Mouse (Mus musculus): ENCODE results near the gene Dcaf1.

Gene Dcaf1

GRCm38 (mm10) chr9:106821618-106822380 is at the start of gene Dcaf1:
TSS of gene Dcaf1 (plus strand) at chr9:106821874.
- DNase-seq (ENCODE audit: low spot score): peak; percentile 97

- no peak for DNase-seq (ENCODE audit: low spot score)
Observed at GRCm38 (mm10) chr9:106776116-106776515, 45.6 kb upstream of the Dcaf1 start.

DNA sequence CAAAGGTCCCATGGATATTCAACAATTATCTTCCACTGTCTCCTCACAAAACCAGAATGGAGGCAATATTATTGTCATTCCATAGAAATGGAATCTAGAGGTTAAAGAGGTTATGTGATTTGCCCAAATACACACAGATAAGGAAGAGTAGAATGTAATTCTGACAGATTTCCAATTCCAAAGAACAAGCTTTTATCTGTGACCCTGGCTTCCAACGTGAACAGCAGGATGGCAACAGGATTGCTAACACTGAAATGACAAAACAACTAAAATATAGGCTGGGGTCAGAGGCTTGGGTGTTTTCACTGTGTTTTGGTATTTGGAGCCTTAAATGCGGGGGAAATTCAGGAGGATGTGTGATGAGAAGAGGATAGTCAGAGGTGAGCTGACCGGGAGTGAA is 44.3 kb upstream of the Dcaf1 start:
- DNase-seq (ENCODE audit: low spot score): no peak

DNA sequence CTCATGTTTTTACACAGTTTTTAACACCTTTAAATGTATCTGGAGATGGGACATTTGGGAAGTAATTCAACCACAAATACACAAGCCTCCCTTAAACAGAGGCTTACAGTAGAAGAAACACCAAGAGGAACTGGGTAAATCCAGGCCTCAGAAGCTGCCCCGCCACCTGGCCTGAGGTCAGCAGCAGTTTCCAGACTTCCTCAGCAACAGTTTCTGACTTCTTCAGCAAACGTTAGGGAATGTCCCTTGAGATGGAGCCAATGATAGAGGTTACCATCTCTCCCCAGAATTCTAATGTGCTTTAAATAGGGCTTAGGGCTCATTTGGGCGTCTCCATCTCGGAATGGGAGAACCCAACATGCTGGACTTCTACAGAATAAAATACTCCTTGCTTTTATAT is 43.4 kb upstream of the Dcaf1 start:
- DNase-seq (ENCODE audit: low spot score): no peak

- DNase-seq (ENCODE audit: low spot score): no peak
Observed at GRCm38 (mm10) chr9:106780086-106780485, 41.6 kb upstream of the Dcaf1 start.

DNA sequence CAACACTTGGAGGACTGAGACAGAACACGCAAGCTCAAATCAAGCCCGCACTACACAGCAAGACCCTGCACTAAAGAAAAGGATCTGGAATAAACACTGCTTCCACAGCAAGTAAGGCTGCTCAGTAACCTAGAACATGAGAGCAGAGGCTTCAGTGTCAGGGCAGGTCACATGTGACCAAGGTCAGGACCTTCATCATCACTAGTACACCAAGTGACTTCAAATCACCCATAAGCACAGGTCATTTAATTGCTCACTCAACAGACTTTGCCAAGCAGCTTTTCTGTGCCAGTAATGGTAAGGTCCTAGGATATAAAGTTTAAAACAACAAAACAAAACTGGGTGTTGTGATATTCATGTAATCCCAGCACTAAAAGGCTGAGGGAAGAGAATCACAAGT is 38.1 kb upstream of the Dcaf1 start:
- DNase-seq (ENCODE audit: low spot score): no peak

GRCm38 (mm10) chr9:106785206-106785605 is 36.5 kb upstream of the Dcaf1 start:
- no peak for DNase-seq (ENCODE audit: low spot score)

GRCm38 (mm10) chr9:106787979-106788811 is 33.5 kb upstream of the Dcaf1 start:
- DNase-seq (ENCODE audit: low spot score): peak; percentile 39

- DNase-seq (ENCODE audit: low spot score): peak; percentile 89
Observed at GRCm38 (mm10) chr9:106788812-106789321, 32.8 kb upstream of the Dcaf1 start, which contains the start of gene Rad54l2. TSS of gene Rad54l2 (minus strand) at chr9:106789194.

DNA sequence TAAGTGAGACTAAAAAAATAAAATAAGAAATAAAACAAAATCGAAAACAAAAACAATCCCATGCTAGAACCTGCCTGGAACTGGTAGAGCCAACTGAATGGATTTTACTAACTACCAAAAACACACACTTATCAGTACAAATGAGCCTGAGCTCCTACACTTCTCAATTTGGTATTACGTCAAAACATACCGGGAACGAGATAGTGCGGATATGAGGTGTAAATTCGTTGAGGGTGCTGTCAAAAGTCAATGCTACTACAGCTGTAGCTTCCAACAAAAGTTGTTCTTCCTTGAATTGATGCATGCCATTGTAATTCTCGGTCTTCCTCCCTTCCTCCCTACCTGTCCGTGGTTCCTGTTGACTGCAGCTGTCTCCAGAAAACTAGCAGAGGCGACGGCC is 32.3 kb upstream of the Dcaf1 start:
- no peak for DNase-seq (ENCODE audit: low spot score)

GRCm38 (mm10) chr9:106790831-106791230 is 30.8 kb upstream of the Dcaf1 start:
- no peak for DNase-seq (ENCODE audit: low spot score)

DNA sequence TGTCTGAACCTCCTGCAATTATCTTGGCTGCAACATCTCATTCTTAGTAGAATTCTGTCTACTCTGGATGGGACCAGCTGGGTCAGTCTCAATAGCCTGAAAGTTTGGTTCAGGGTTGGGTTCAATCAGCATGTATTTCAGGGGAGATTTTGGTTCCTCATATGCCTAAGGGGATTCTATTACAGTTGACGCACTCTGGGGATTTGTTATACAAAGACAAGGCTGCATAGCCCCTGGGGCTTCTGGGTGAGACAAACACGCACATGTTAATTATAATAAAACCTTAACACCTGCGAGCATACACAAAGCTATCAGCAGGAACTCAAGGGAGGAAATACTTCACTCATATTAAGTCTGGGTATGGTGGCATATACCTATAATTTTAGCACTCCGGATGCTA is 15.2 kb upstream of the Dcaf1 start:
- no peak for DNase-seq (ENCODE audit: low spot score)

DNA sequence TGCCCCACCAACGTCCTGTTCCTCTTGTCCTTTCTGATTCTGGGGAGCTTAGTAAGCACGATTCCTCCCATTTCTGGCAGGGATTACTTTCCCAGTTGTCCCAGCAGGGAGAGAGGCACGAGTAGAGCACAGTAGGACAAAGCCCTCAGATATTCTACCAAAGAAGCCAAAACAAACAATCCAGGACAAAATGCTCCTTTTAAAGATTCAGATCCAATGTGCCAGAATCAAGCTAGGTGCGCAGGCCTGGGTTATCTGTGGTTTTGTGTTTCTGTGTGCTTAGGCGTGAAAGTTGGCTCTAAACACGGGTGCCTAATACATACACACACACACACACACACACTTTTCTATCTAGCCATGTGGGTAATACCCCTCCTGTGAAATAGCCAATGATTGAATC is 3.5 kb upstream of the Dcaf1 start:
- no peak for DNase-seq (ENCODE audit: low spot score)

GRCm38 (mm10) chr9:106819201-106819600 is 2.5 kb upstream of the Dcaf1 start:
- DNase-seq (ENCODE audit: low spot score): no peak

GRCm38 (mm10) chr9:106821050-106821617 is 540 bp upstream of the Dcaf1 start:
- DNase-seq (ENCODE audit: low spot score): peak; percentile 19

GRCm38 (mm10) chr9:106822381-106823104 is 869 bp downstream of the Dcaf1 start:
- peak; percentile 91 for DNase-seq (ENCODE audit: low spot score)

- DNase-seq (ENCODE audit: low spot score): no peak
Observed at GRCm38 (mm10) chr9:106840569-106840968, 18.9 kb downstream of the Dcaf1 start.

DNA sequence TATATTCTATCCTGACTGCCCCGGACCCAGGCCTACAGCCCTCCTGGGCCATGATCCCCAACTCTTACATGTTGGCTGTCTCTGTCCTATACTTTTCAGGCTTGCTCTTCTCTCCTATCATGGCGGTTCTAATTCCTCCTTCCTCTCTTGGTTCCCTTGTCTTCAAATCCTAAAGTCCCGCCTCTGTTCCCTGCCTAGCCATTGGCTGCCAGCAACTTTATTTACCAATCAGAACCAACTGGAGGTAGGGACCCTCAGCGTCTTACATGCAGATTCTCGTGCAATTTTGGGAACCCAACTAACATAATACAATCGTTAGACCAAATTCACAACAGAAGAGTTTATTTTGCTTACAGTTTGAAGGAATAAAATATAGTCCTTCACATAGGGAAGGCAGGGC is 21.1 kb downstream of the Dcaf1 start:
- no peak for DNase-seq (ENCODE audit: low spot score)

DNA sequence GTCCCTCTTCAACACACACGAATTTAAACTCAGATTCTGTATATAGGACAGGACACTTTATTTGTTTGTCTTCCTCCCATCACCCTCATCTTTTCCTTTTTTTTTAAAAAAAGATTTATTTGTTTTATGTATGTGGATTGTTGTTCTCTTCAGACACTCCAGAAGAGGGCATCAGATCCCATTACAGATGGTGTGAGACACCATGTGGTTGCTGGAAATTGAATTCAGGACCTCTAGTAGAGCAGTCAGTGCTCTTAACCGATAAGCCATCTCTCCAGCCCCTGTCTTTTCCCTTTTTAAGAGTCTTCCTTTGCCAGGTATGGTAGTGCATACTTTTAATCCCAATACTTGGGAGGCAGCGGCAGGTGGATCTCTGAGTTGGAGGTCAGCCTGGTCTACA is 35.0 kb downstream of the Dcaf1 start:
- DNase-seq (ENCODE audit: low spot score): no peak

GRCm38 (mm10) chr9:106858036-106858435 is 36.4 kb downstream of the Dcaf1 start:
- no peak for DNase-seq (ENCODE audit: low spot score)

DNA sequence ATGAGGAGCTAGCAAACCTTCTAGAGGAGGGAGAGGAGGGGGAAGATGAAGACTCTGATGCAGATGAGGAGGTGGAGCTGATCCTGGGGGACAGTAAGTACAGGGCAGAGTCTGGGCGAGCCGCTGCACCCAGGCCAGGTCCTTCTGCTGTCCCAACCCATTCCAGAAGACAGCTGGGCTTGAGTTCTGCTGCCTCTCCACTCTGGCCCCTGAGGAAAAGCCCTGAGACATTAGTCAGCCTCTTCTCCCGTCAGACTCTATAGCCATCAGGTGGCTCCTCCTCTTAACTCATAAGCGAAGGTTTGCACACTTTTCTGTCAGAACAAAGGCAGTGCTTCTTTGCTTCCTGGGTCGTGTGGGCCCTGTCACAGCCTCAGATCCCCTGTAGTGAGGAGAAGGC is 52.5 kb downstream of the Dcaf1 start:
- no peak for DNase-seq (ENCODE audit: low spot score)

DNA sequence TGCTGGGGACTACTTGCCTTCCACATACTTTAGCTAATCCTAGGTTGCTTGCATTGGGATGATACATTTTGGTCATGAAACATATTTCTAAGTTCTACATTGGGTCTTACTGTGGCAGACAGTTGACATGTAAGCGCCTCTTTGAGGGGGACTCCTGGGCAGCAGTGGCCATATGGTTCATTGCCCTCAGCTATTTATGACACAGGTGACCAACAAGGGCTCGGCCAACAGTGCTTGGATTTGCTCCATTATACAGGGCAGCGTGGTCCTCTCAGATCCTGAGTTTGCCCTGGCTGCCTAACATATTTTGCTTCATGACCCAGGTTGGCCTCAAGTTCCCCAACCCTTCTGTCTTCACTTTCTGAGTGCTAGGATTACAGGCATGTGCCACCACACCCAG is 55.0 kb downstream of the Dcaf1 start:
- DNase-seq (ENCODE audit: low spot score): no peak
